Mouse (Mus musculus) large intestine, adult 2 months (tissue): ENCODE measurements at regions not wholly inside any gene's neighbourhood (a gene's known extent, or its start where the extent isn't known, plus 50 kb on each side); places are given as distances from the start of the nearest gene placed in this dataset.
"Not testable (repeated sequence)": the region's sequence is repeated elsewhere in the genome, so short reads cannot be mapped to it uniquely, and the experiment has no call there.

Experiments
- DNase-seq: peaks from one replicate; pipeline ENCODE4 v3.0.0-alpha.2; 2012; ENCODE audit warnings: low read depth, low spot score
- WGBS: fragments of 180-500 bp; shearing (Covaris S2); methylation state at CpG from one replicate; pipeline ENCODE4 v1.1.7; 2018; 5-methylcytosine and 5-hydroxymethylcytosine counted together

GRCm38 (mm10) chr17:42956588-42956987 lies 59.8 kb upstream of the Tnfrsf21 start:
- WGBS: 74% methylated on average over 5 of the region's 5 CpGs

GRCm38 (mm10) chr17:42954722-42955121 lies 61.6 kb upstream of the Tnfrsf21 start:
- 34% methylated on average over 2 of the region's 2 CpGs for WGBS
- DNase-seq: no peak

More at GRCm38 (mm10) chr17:42956588-42956987, 59.8 kb upstream of the Tnfrsf21 start:
- no peak for DNase-seq

DNA sequence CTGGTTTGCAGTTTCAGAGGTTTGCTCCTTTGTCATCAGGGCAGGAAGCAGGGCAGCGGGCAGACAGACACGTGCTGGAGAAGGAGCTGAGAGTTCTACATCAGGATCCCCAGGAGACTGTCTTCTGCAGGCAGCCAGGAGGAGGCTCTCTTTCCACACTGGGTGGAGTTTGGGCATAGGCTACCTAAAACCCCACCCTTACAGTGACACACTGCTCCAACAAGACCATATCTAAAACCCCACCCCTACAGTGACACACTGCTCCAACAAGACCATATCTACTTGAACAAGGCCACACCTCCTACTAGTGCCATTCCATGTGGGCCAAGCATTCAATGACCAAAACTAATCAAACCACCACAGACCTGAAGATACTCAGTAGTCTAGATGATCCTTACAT lies 68.0 kb upstream of the Cd2ap start:
- DNase-seq: no peak
- WGBS: 92% methylated on average over 2 of the region's 2 CpGs

DNA sequence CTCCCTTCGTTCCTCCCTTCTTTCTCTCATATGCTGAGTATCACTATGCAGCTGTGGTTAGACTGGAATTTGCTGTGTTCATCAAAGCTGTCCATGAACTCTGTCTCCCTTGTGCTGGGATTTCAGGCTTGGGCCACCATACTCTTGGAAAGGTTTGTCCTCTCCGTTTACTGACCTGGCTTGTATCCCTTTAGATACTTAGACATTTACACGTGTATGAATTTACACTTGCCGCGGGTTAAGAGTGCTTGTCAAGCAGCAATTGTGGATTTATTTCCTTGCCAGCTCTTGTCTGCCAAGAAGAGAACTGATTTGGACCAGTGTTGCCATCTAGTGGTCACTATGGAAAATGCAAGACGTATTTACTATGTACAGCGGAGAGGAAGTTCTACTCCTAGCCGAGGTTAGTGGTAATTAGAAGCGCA lies 66.8 kb upstream of the Cd2ap start:
- under 1% methylated on average over 9 of the region's 9 CpGs for whole genome bisulfite sequencing
- DNase-seq: peak; percentile 89

DNA sequence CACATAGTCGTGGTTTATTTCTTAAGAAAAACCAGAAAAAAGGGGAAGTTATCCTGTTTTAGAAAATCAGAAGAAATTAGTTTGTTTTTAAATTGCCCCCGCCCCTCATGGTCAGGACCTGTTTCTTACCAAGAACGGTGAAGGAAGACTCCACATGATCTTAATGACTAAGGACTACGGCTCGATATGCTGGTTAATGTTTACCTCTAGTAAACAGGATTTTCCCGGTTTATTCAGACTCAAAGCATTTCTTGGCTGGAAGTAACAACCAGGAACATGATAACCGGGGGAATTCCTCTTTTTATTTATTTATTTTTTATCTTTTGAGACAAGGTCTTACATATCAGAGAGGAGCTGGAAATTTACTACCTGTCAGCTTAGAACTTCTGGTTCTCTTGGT lies 63.0 kb upstream of the Cd2ap start:
- no peak for DNase-seq

DNA sequence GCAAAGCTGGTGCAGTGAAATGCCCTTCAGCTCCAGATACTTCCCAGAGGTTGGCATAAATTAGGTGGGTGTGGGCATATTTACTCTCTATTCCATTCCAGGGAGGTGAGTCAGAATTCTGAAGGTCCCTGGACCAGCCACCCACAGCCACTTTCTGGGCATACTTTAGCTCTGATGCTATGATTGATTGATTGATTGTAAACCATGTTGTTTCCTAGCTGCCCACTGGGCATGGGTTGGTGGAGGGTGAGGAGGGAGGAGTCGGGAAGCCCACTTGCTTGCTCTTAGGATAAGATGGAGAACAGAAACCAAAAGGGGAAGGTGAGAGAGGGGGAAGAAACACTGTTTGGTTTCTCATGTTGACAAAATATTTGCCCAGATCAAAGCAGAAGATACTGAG lies 62.1 kb upstream of the Cd2ap start:
- 15% methylated on average over 1 of the region's 1 CpGs for WGBS
- no peak for DNase-seq

More for the DNA sequence above, 63.0 kb upstream of the Cd2ap start:
- 16% methylated on average over 7 of the region's 7 CpGs for WGBS

DNA sequence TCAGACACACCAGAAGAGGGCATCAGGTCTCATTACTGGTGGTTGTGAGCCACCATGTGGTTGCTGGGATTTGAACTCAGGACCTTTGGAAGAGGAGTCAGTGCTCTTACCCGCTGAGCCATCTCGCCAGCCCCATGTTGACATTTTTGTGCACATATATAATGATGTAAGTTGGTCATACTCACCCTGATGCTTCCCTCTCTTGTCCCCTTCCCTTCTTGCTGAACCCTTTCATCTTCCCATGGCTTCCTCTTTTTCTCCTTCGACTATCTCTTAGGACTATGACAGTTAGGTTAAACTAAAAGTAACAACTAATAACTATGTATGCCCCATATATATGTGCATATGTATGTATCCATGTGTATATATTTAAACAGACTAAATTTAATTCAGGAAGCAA lies 61.0 kb upstream of the Cd2ap start:
- 80% methylated on average over 3 of the region's 3 CpGs for WGBS
- DNase-seq: not testable (repeated sequence)

GRCm38 (mm10) chr17:42934068-42934467 lies 57.6 kb upstream of the Cd2ap start:
- WGBS: 14% methylated on average over 3 of the region's 3 CpGs
- DNase-seq: no peak

DNA sequence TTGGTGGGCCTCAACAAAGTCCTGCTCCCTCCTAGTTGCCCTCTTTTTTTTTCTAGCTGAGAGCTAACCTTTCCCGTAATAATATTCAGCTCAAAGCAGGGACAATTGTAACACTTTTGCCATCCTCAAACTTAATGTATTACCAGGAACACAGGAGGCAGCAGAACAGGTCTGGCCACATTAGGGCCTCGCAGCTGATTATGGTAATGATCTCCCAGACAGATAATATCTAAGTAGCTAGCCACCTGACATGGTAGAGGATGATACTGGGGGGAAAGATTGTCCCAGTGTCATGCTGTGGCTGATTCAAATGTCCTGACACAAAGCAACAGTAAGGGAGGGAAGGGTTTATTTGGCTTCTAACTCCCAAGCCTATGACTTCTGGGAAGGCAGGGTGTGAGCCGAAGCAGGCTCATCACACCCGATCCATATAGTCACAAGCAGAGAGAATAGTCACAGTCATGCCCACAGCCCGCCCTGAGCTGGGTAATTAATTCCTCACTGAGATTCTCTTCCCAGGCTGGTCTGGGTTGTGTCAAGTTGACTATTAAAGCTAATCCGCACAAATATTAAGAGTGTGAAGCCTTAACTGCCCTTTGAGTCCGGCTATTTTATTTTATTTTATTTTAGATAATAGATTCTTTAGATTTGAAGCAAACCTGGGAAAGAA lies 57.0 kb upstream of the Cd2ap start:
- 36% methylated on average over 7 of the region's 7 CpGs for WGBS
- DNase-seq: no peak

- no peak for DNase-seq
- 39% methylated on average over 4 of the region's 4 CpGs for WGBS
Measured at GRCm38 (mm10) chr17:42927320-42927719, 50.9 kb upstream of the Cd2ap start.
